Mouse (Mus musculus) mature B cell (primary cell): ENCODE measurements around the gene Sh3bp4.

ENCODE experiments used
- in situ Hi-C: fragments of 300-500 bp; cut with MboI; formaldehyde crosslinking; loops from 2 replicates; pipeline ENCODE4 v1.14.3; 2019

Sh3bp4 gene

DNA sequence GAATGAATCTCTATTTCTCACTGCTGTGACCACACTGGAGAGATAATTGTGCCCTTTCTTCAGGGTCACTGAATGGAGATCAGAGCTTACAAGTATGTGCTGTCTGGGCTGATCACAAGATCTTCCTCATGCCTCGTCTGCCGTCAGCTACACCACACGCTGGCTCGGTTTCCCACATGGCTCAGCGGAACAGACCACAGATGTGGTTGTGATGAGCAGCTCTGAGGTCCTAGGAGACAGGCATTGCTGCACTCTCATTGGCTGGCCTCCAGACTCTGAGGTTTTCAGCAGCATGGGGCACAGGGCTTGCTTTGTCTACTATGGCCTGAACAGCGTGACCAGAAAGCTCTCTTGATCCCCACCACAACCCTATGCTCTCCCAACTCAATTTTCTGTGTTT lies 60.2 kb downstream of the Sh3bp4 start:
- in situ Hi-C loops = no loop called here

GRCm38 (mm10) chr1:89131018-89131540 lies 60.9 kb downstream of the Sh3bp4 start:
- in situ Hi-C loops = no loop called here

DNA sequence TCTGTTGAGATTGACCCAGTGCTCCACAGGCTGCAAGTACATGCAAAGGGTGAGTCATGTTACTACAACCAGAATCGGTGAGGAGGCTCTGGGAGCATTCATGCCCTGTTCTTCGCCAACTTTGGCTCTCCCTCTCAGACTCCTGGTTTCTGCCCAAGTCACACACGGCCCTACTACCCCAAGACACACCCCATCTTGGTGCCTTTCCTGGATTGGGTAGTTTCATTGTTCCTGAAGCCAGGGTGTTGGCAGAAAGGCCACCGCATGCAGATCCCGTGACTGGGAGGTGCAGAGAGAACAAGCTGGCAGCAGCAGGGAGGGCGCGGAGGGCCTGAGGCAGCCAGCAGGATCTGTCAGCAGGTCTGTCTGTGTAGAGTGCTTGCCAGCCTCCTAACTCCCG lies 61.5 kb downstream of the Sh3bp4 start:
- in situ Hi-C loops = no loop called here

DNA sequence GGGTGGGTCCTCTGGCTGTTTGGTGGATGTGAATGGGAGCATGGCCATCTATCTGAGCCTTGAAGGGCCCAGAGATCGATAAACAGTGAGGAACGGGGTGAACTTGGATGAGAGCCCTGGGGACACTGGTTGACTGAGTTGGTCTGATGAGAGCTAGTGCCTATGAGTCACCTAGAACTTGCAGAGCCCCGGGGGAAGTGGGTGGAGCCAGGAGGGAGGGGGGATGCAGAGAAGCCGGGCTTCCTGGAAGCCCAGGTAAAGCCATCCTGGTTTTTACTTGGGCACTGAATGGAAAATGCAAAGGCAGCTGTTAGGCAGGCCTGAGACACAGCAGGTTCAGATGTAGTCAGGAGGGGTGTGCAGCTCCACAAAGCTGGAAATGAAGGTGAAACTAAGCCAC lies 63.1 kb downstream of the Sh3bp4 start:
- in situ Hi-C loops = no loop called here

DNA sequence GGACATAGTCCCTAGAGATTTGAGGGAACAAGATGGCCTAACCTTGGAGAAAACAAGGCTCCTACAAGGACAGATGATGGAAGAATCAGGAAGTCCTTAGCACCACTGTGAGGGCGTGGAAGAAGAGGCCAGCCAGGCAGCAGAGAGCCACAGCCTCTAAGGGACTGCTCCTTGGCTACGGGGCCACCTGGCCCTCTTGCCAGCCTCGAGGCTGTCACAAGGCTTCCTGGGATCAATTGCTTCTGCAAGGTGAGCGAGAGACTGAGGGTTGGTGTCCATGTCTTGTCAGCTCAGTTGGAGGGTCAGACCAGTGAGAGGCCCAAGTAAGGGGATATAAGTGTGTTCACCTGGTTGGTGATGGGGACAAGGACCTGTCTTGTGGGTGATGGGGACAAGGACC lies 63.5 kb downstream of the Sh3bp4 start:
- in situ Hi-C loops = no loop called here

- in situ Hi-C loops = no loop called here
These were observed 66.0 kb downstream of the Sh3bp4 start for GRCm38 (mm10) chr1:89136089-89136811.

GRCm38 (mm10) chr1:89137086-89137816 lies 67.0 kb downstream of the Sh3bp4 start:
- in situ Hi-C loops = no loop called here

DNA sequence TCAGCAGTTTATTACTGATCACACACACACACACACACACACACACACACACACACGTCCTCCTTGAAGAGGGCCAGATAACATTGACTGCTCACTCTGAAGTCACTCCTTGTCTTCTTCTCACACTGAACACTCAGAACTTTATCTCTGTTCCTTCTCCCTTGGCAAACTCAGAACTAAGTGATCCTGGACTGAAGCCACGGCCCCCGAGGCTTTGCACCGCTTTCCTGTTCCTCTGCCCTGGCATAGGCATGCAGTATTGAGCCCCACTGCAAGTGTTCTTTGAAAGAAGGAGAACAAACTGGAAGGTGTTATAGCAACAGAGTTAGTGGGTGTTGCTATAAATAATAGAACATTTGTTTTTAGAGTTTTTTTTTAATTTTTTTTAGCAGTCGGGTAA lies 68.1 kb downstream of the Sh3bp4 start:
- in situ Hi-C loops = no loop called here

DNA sequence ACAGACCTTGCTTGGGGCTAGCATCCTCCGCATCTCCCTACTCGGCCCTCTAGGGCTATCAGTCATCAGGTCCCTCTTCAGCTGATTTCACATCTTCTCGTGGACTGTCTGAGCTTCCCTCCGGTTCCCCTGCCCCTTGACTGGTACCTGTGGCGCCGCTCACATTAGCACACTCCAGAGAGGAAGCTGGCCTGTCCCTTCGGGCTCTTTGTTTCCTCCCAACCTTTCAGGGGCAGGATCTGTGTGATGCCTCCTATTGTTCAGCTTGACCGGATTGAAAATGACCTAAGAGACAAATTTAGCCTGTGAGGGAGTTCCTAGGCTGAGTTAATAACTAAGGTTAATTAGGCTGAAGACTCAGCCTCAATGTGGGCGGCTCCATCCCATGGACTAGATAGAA lies 69.9 kb downstream of the Sh3bp4 start:
- in situ Hi-C loops = no loop called here

DNA sequence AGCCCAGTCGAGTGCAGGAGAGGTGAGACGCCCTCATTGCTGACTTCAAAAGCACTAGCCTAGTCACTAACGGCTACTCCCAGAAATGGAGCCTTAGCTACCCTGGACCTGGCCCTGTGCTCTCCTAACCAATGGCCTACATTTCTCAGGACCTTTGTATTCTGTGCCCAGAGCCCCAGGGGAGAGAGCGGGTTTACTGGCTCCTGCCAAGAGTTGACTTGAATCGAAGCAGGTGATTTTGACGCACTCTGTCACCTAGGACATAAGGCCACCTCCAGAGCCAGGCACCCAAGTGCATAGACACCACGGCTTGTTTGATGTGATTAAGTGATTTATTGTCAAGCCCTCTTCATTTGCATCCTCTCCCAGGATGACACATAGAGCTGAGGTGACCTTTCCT lies 80.9 kb downstream of the Sh3bp4 start:
- in situ Hi-C loops = no loop called here

GRCm38 (mm10) chr1:89152576-89152975 lies 82.4 kb downstream of the Sh3bp4 start:
- in situ Hi-C loops = no loop called here

DNA sequence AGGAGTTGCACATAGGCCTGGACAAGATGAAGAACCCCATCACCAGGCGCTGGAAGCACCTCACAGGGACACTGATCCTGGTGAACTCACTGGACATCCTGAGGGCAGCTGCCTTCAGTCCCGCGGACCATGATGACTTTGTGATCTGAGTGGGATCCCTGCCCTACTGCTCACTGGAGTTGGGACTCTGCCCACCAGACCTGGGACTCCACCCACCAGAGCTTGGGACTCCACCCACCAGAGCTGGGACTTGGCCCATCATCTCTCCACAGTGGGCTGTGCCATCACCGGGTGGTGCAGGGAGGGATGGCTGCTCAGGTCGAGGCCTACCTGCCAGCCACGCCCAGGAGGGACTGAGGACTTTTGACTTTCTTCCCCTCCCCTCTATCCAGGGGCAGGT lies 83.0 kb downstream of the Sh3bp4 start:
- in situ Hi-C loops = no loop called here

DNA sequence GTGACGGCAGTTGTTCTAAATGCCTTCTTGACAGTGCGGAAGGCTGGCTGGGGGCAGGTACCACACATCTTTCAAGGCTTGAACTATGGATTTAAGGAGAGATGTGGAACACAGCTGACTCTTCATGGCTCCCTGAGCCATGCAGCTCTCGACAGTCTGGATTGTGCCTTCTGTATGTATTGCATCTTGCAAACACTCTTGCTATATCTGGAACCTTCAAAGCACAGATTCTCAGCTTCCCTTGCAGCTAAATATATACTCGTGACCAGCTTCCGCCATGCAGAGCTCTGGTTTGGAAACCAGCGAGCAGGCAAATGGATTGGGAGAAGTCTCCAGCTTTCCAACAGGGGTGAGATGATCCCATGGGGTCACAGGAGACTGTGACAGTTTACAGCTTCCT lies 93.3 kb downstream of the Sh3bp4 start:
- in situ Hi-C loops = no loop called here

DNA sequence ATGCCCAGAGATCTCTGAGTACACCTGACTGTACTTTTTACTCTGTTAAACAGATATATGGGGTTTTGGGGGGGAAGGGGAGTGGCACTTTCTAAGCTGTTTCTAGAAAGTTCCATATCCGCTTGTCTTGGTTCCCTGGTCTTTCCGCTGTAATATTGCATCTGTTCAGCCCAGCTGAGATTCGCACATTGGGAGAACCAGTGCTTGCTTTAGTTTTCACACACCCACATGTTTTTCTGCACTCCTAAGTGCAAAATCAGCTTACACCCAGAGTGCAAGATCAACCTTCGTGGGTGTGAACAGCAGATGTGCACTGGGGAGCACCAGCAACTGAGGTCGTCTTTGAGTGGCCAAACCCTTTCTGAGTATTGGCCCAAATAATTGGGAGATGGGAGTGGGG lies 94.1 kb downstream of the Sh3bp4 start:
- in situ Hi-C loops = no loop called here

GRCm38 (mm10) chr1:89164685-89165084 lies 94.5 kb downstream of the Sh3bp4 start:
- in situ Hi-C loops = no loop called here

DNA sequence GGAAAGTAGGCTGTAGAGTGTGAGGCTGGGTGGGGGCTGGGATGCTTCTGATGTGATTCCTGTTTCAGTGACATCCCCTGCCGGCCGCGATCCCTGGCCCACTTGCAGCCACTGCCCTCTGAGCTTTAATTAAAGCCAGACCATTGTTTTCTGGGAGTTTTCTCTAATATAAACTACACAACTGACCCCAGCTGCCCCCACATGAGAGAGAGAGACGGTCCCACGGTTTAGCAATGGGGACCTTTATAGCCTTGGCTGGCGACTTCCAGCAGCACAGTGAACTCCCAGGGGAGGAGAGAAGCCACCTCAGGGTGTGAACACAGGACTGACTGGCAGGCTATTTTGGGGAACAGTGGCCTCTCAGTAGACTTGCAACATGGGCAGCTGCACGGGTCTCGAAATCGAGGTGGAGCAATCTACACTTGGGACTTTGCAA lies 96.6 kb downstream of the Sh3bp4 start:
- in situ Hi-C loops = no loop called here

GRCm38 (mm10) chr1:89171275-89171767 lies 101.1 kb downstream of the Sh3bp4 start:
- in situ Hi-C loops = no loop called here

GRCm38 (mm10) chr1:89174621-89175020 lies 104.4 kb downstream of the Sh3bp4 start:
- in situ Hi-C loops = no loop called here

- in situ Hi-C loops = no loop called here
These were observed 105.1 kb downstream of the Sh3bp4 start for GRCm38 (mm10) chr1:89175355-89175754.

- in situ Hi-C loops = no loop called here
These were observed 113.1 kb downstream of the Sh3bp4 start for GRCm38 (mm10) chr1:89183261-89183831.

DNA sequence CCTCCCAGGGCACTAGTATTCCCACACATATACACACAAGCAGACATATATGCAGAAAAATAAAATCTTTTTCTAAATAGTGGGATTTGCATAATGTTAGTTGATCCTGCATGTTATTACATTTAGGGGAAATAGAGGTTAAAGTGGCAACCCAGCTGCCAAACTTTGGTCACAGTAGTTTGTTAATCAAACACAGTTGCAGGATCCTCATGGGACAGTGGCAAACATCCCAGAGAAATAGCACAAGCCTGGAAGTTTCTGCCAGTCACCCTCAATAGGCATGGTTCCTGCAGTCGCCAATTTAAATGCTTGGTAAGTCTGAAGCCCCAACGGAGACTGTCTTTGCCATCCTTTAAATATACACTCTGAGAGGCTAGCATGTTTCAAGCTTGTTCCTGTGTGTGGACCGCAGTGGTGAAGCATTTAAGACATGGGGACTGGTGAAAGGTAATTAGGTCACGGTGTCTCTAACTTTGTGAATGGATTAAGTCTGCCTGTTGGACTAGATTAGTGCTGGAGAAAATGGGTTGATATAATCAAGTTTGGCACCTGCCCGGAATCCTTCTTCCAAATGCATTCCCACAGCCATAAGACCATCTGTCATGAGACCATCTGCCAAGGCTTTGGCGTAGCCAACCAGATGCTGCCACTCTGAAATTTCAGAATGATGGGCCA lies 114.0 kb downstream of the Sh3bp4 start:
- in situ Hi-C loops = no loop called here

GRCm38 (mm10) chr1:89184839-89185238 lies 114.6 kb downstream of the Sh3bp4 start:
- in situ Hi-C loops = no loop called here
